Mouse (Mus musculus) E14TG2a.4 (cell line): ENCODE measurements around the gene Drd3.

Experiments used
- H3K27me3 ChIP-seq: 2 replicates; pipeline ENCODE4 v1.6.1; 2014; ENCODE audit warnings: low read length, control low read depth; ENCODE audit not compliant: insufficient read depth
- H3K36me3 ChIP-seq: 2 replicates; pipeline ENCODE4 v1.6.1; 2014; ENCODE audit warnings: low read length, control low read depth; ENCODE audit not compliant: insufficient read depth
- H3K4me1 ChIP-seq: replicated peaks from 2 replicates; pipeline ENCODE4 v1.6.1; 2014; ENCODE audit warnings: low read depth, low read length, control low read depth
- H3K4me3 ChIP-seq: replicated peaks from 2 replicates; pipeline ENCODE4 v1.5.1; 2014; ENCODE audit warnings: mild to moderate bottlenecking, low read length
- H3K9me3 ChIP-seq: 2 replicates; pipeline ENCODE4 v1.6.1; 2014; ENCODE audit warnings: low read length, control low read depth
- CTCF ChIP-seq: conservative IDR thresholded peaks from 2 replicates; pipeline ENCODE4 v1.5.1; 2014; ENCODE audit warnings: low read length
- NANOG ChIP-seq: IDR thresholded peaks from 2 replicates; pipeline ENCODE4 v1.6.1; 2014; ENCODE audit warnings: borderline replicate concordance, low read length, mixed read lengths
- POU5F1 ChIP-seq: IDR thresholded peaks from 2 replicates; pipeline ENCODE4 v1.6.1; 2014; ENCODE audit warnings: low read length, borderline replicate concordance

The Drd3 gene

GRCm38 (mm10) chr16:43841236-43841635 lies 87.4 kb downstream of the Drd3 start:
- no peak for TF ChIP-seq POU5F1
- no peak for TF ChIP-seq NANOG
- TF ChIP-seq CTCF = no peak
- no peaks in the 10 kb centered on the region for H3K4me1 ChIP-seq
- no peak overlapping the region for H3K4me3 ChIP-seq
- H3K27me3 ChIP-seq = no peaks in the 10 kb centered on the region
- H3K9me3 ChIP-seq = no peaks in the 10 kb centered on the region
- H3K36me3 ChIP-seq = no peaks in the 10 kb centered on the region

- H3K27me3 ChIP-seq = no peaks in the 10 kb centered on the region
- H3K36me3 ChIP-seq = no peaks in the 10 kb centered on the region
- H3K4me1 ChIP-seq = peaks cover 12% of the 10 kb centered on the region
- no peak overlapping the region for H3K4me3 ChIP-seq
- TF ChIP-seq POU5F1 (no peak), CTCF (no peak), NANOG (no peak)
- 0 out of 2 replicates have a peak, but pooled peaks cover 3% of the 10 kb centered on the region for H3K9me3 ChIP-seq
These were observed 96.0 kb downstream of the Drd3 start for GRCm38 (mm10) chr16:43849839-43850238.

DNA sequence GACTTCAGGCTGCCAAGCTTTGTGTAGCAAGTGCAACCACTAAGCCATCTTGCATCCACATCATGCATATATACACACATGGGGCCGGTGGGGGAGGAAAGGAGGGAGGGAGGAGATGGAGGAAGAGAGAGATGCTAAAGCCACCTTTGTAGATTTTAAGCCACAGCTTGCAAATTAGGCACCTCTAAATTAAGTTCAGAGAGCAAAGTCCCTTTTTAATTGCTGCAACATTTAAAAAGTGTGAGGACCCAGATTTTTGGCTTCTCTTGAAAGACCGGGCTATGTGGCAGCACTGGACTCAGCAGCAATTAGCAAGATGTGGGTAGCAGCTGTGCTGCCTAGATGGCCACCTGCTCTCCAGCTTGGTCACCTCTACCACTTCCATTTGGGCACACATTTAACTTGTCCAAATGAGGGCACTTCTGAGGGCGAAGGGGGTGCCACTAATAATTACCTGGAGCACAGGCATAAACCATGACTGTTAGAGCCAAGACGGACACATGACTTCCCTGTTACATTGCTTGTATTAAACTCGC lies 105.2 kb downstream of the Drd3 start:
- H3K27me3 ChIP-seq = 0 out of 2 replicates have a peak, but pooled peaks cover 4% of the 10 kb centered on the region
- H3K4me3 ChIP-seq = no peak overlapping the region
- H3K4me1 ChIP-seq = peaks cover 19% of the 10 kb centered on the region
- peaks cover 25% of the 10 kb centered on the region for H3K36me3 ChIP-seq
- TF ChIP-seq POU5F1 (no peak), NANOG (no peak), CTCF (no peak)
- no peaks in the 10 kb centered on the region for H3K9me3 ChIP-seq

DNA sequence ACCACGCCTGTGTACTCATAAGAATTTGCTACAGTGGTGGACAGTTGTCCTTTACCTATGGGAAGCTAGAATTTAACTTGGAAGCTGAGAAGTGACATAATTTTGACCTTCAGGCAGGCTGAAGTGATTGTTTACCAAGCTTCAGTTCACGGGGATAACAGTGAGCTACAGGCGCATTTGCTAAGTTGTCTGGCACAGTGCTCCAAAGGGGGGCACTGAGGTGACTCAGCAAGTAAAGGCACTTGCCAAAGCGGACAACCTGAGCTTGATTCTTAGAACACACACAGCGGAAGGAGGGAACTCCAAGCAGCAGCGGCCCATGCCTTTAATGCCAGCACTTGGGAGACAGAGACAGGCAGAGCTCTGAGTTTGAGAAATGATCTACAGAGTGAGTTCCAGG lies 106.8 kb downstream of the Drd3 start:
- Histone ChIP-seq H3K4me1 (peaks cover 7% of the 10 kb centered on the region), H3K9me3 (no peaks in the 10 kb centered on the region), H3K36me3 (peaks cover 31% of the 10 kb centered on the region), H3K4me3 (no peak overlapping the region), H3K27me3 (no peaks in the 10 kb centered on the region)
- TF ChIP-seq CTCF (no peak), NANOG (no peak), POU5F1 (no peak)

DNA sequence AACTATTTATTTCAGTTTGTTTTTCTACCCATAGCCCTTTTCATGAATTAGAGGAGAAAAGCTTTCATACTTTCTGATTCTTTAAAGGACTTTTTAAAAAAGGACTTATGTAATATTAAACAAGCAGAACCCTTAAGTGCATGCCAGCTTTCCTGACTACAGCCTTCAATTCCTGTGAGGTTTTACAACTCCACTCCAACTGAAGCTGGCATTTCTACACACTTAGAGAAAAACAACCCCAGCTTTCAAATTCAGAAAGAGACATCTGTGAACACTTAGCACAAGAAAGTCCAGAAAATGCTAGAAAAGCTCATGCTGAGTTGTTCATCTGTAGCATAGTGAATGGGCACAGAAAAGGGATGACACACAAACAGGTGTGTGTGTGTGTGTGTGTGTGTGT lies 116.0 kb downstream of the Drd3 start:
- peaks cover 8% of the 10 kb centered on the region; the same call in 1 of the 2 replicates for H3K4me1 ChIP-seq
- peaks cover 81% of the 10 kb centered on the region for H3K36me3 ChIP-seq
- H3K27me3 ChIP-seq = no peaks in the 10 kb centered on the region
- TF ChIP-seq POU5F1 (no peak), CTCF (no peak), NANOG (no peak)
- no peak overlapping the region for H3K4me3 ChIP-seq
- H3K9me3 ChIP-seq = peaks cover 14% of the 10 kb centered on the region

- peaks cover 14% of the 10 kb centered on the region for H3K9me3 ChIP-seq
- TF ChIP-seq POU5F1 = no peak
- H3K36me3 ChIP-seq = peaks cover 94% of the 10 kb centered on the region
- no peak overlapping the region for H3K4me3 ChIP-seq
- peaks cover 10% of the 10 kb centered on the region; the same call in 1 of the 2 replicates for H3K4me1 ChIP-seq
- no peaks in the 10 kb centered on the region for H3K27me3 ChIP-seq
These were observed 117.6 kb downstream of the Drd3 start for GRCm38 (mm10) chr16:43871419-43871818.
